Mouse (Mus musculus) heart, postnatal 0 days (tissue): ENCODE measurements around the gene Ccdc84. TPM values are rescaled to one million over a fixed set of nuclear protein-coding genes. Genes with fewer than 3 reads are reported as not detected.
"Not testable (repeated sequence)": the region's sequence is repeated elsewhere in the genome, so short reads cannot be mapped to it uniquely, and the experiment has no call there.

Experiments
- ATAC-seq: fragments of 200-750 bp; cut with Nextera tagmentation; 2 replicates; pipeline ENCODE4 v1.8.0; 2017; ENCODE audit warnings: low read depth, moderate number of reproducible peaks, moderate library complexity; ENCODE audit not compliant: insufficient read depth
- DNase-seq: peaks from one replicate; pipeline ENCODE4 v3.0.0-alpha.2; 2016; ENCODE audit warnings: low spot score
- H3K27ac ChIP-seq: fragments of 300-500 bp; sonication (generic); 2 replicates; pipeline ENCODE4 v1.5.1; 2014; ENCODE audit warnings: low read depth, mild to moderate bottlenecking
- H3K27me3 ChIP-seq: fragments of 300-500 bp; sonication (generic); 2 replicates; pipeline ENCODE4 v1.6.1; 2014; ENCODE audit warnings: low read length, mixed read lengths; ENCODE audit not compliant: control insufficient read depth, insufficient read depth
- H3K36me3 ChIP-seq: fragments of 300-500 bp; sonication (generic); replicated peaks from 2 replicates; pipeline ENCODE4 v1.6.1; 2014; ENCODE audit warnings: low read length, mixed read lengths; ENCODE audit not compliant: control insufficient read depth, insufficient read depth
- H3K4me1 ChIP-seq: fragments of 300-500 bp; sonication (generic); 2 replicates; pipeline ENCODE4 v1.6.1; 2014; ENCODE audit warnings: antibody characterized with exemption; ENCODE audit not compliant: control insufficient read depth, insufficient read depth
- H3K4me2 ChIP-seq: fragments of 300-500 bp; sonication (generic); 2 replicates; pipeline ENCODE4 v1.6.1; 2014; ENCODE audit warnings: low read depth, mild to moderate bottlenecking, low read length, moderate library complexity
- H3K4me3 ChIP-seq: fragments of 300-500 bp; sonication (generic); 2 replicates; pipeline ENCODE4 v1.5.1; 2014; ENCODE audit warnings: low read depth, low read length
- H3K9ac ChIP-seq: fragments of 300-500 bp; sonication (generic); replicated peaks from 2 replicates; pipeline ENCODE4 v1.6.1; 2014; ENCODE audit warnings: low read depth, low read length, mixed read lengths
- H3K9me3 ChIP-seq: fragments of 300-500 bp; sonication (generic); replicated peaks from 2 replicates; pipeline ENCODE4 v1.6.1; 2016; ENCODE audit warnings: low read length; ENCODE audit not compliant: control insufficient read depth
- CTCF ChIP-seq: IDR thresholded peaks from 2 replicates; pipeline ENCODE4 v1.5.1; 2016; ENCODE audit warnings: antibody characterized with exemption, control low read depth, low read depth
- EP300 ChIP-seq: IDR thresholded peaks from 2 replicates; pipeline ENCODE4 v1.6.1; 2016; ENCODE audit warnings: antibody characterized with exemption, low read depth
- WGBS: fragments of 180-500 bp; shearing (Covaris S2); extraction: QIAGEN DNeasy Blood & Tissue Kit; methylation state at CpG from one replicate; pipeline ENCODE4 v1.1.7; 2014; 5-methylcytosine and 5-hydroxymethylcytosine counted together
- polyA plus RNA-seq: library from polyadenylated mRNA; unstranded; fragments of >200 nt; fragmentation: Nextera tagmentation; extraction: Ambion mirVana; gene quantifications from 2 replicates; pipeline ENCODE4 v1.2.1, GENCODE M21; 2015
- total RNA-seq: library from RNA; depleted of rRNA; stranded (reverse); fragments of >200 nt; gene quantifications from 2 replicates; pipeline ENCODE4 v1.2.3, GENCODE M21; 2014; ENCODE audit warnings: low replicate concordance

Gene Ccdc84
- total and polyA plus RNA-seq, 2 experiments from 2014 or later: 17.7 to 45.1 TPM

- DNase-seq (no peak), ATAC-seq (no peak)
- WGBS: 70% methylated on average over 4 of the region's 4 CpGs
- Histone ChIP-seq H3K4me1 (peaks cover 16% of the 10 kb centered on the region), H3K4me2 (no peak overlapping the region), H3K36me3 (peaks cover 58% of the 10 kb centered on the region), H3K9ac (no peak overlapping the region), H3K27me3 (no peaks in the 10 kb centered on the region), H3K9me3 (no peaks in the 10 kb centered on the region), H3K27ac (no peak overlapping the region), H3K4me3 (no peak overlapping the region)
- TF ChIP-seq EP300 (no peak), CTCF (no peak)
These were observed 6.1 kb downstream of the Ccdc84 start for GRCm38 (mm10) chr9:44412306-44412705.

- H3K36me3 ChIP-seq: peaks cover 58% of the 10 kb centered on the region
- no peaks in the 10 kb centered on the region for H3K27me3 ChIP-seq
- no peak for TF ChIP-seq CTCF
- TF ChIP-seq EP300: no peak
- H3K4me2 ChIP-seq: no peak overlapping the region
- no peak overlapping the region for H3K4me3 ChIP-seq
- no peaks in the 10 kb centered on the region for H3K9me3 ChIP-seq
- no peak overlapping the region for H3K9ac ChIP-seq
- no peak for ATAC-seq
- WGBS: 85% methylated on average over 1 of the region's 1 CpGs
- no peak for DNase-seq
- H3K4me1 ChIP-seq: peaks cover 12% of the 10 kb centered on the region
- no peak overlapping the region for H3K27ac ChIP-seq
These were observed 6.7 kb downstream of the Ccdc84 start for GRCm38 (mm10) chr9:44411601-44412130.

- WGBS: 82% methylated on average over 2 of the region's 2 CpGs
- Histone ChIP-seq H3K4me3 (no peak overlapping the region), H3K9me3 (no peaks in the 10 kb centered on the region), H3K9ac (no peak overlapping the region), H3K4me2 (no peak overlapping the region), H3K27me3 (no peaks in the 10 kb centered on the region), H3K4me1 (peaks cover 18% of the 10 kb centered on the region), H3K27ac (no peak overlapping the region), H3K36me3 (peaks cover 53% of the 10 kb centered on the region)
- DNase-seq (no peak), ATAC-seq (no peak)
- no peak for TF ChIP-seq CTCF
These were observed 7.6 kb downstream of the Ccdc84 start for GRCm38 (mm10) chr9:44410647-44411336.

DNA sequence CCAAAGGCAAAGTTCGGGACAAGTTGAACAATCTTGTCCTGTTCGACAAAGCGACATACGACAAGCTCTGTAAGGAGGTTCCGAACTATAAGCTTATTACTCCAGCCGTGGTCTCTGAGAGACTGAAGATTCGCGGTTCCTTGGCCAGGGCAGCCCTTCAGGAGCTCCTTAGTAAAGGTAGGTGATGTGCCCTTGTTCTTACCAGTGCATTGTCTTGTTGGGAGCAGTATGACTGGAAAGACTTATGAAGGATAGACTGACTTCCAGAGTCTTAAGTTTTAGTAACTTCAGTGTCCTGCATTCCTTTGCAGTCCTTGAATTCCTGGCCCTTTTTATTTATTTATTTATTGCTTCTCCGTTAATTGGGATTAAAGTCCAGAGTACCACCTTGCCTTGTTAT, 9.7 kb downstream of the Ccdc84 start:
- not testable (repeated sequence) for DNase-seq, H3K9ac ChIP-seq, H3K27me3 ChIP-seq, ATAC-seq, H3K27ac ChIP-seq, H3K9me3 ChIP-seq
- 75% methylated on average over 9 of the region's 9 CpGs for WGBS
- H3K4me3 ChIP-seq: peak overlapping the region; percentile 77
- H3K4me2 ChIP-seq: peak overlapping the region; percentile 75
- peaks cover 58% of the 10 kb centered on the region for H3K36me3 ChIP-seq
- peaks cover 18% of the 10 kb centered on the region for H3K4me1 ChIP-seq

GRCm38 (mm10) chr9:44407752-44408097, 10.6 kb downstream of the Ccdc84 start:
- Histone ChIP-seq H3K4me1 (peaks cover 18% of the 10 kb centered on the region), H3K9me3 (no peaks in the 10 kb centered on the region), H3K4me2 (peak overlapping the region; percentile 75), H3K9ac (peak overlapping the region; percentile 73), H3K36me3 (peaks cover 58% of the 10 kb centered on the region), H3K27ac (peak overlapping the region; percentile 86), H3K4me3 (peak overlapping the region; percentile 77), H3K27me3 (no peaks in the 10 kb centered on the region)
- under 1% methylated on average over 24 of the region's 24 CpGs for WGBS
- TF ChIP-seq EP300: 0 out of 2 replicates have a peak, but pooled peaks have one; percentile 1
- TF ChIP-seq CTCF: no peak
- DNase-seq: no peak
- ATAC-seq: peak; percentile 33; the same call in 1 of the 2 replicates
